Mouse (Mus musculus): Measurements from ENCODE around the gene Itgb4. TPM values are rescaled to one million over a fixed set of nuclear protein-coding genes. Genes with fewer than 3 reads are reported as not detected.

Itgb4 gene
- polyA plus RNA-seq, 1 experiment from 2014 or later = 5.5 TPM

DNA sequence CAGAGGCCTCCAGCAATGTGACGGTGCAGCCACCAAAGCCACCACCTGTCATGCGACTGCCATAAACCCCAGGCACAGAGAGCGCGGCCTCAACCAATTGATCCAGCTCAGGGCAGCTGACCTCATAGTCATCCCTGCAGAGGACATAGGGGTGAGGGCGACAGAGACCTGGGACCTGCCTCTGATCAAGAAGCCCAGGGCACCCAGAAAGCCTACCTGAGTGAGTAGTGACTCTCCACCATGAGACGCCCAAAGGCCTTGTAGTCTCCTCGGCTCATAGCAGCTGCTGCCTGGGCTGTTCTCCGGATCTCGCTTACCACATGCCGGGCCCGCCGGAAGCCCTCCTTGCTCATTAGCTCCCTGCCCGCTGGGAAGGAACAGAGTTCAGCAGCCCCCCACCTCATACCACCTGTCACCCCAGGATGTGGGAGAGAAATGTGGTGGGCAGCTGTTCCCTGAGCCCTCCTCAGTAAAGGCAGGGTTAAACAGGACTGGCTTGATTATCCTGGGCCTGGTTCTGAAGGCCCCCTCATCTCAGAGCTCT lies 34.4 kb downstream of the Itgb4 start:
- no peak for ATAC-seq (replicated peaks; ENCODE audit: low FRiP score, low TSS enrichment, low read depth)
- WGBS = 90% methylated on average over 13 of the region's 13 CpGs
- H3K9me3 ChIP-seq (ENCODE audit: control insufficient read depth, low read length) = no peaks in the 10 kb centered on the region
- no peak overlapping the region for H3K4me2 ChIP-seq (ENCODE audit: low read length)
- no peak overlapping the region for H3K27ac ChIP-seq (ENCODE audit: low read depth)
- H3K9ac ChIP-seq (ENCODE audit: low read length) = no peak overlapping the region
- H3K36me3 ChIP-seq (ENCODE audit: control insufficient read depth, insufficient read depth, low read length) = peaks cover 33% of the 10 kb centered on the region
- peaks cover 29% of the 10 kb centered on the region for H3K4me1 ChIP-seq (replicated peaks; ENCODE audit: control insufficient read depth, insufficient read depth, low read length)
- H3K27me3 ChIP-seq (replicated peaks; ENCODE audit: control insufficient read depth, insufficient read depth, low read length) = no peaks in the 10 kb centered on the region
- no peak for DNase-seq (ENCODE audit: low spot score)
- H3K4me3 ChIP-seq (ENCODE audit: low read depth, low read length) = no peak overlapping the region

DNA sequence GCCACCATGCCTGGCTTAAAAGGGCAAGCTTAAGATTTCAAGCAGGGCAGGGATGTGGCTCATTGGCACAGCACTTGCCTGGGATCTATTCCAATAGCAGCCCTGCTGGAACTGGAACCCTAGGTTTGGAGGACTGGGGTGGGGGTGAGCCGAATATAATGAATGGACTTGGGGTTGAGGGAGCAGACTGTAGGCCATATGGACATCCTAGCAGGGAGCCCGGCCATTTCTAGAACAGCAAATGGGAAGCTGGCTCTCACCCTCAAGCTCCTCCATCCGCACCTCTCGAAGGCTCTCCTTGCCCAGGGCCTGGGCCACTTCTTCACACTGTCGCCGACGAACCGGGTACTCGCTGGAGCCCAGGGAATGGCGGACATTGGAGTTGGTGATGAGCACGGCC lies 35.2 kb downstream of the Itgb4 start:
- no peak overlapping the region for H3K4me2 ChIP-seq (ENCODE audit: low read length)
- WGBS = 89% methylated on average over 11 of the region's 11 CpGs

GRCm38 (mm10) chr11:116010146-116010545 lies 35.6 kb downstream of the Itgb4 start:
- WGBS = 91% methylated on average over 8 of the region's 8 CpGs
- peaks cover 22% of the 10 kb centered on the region for H3K4me1 ChIP-seq (replicated peaks; ENCODE audit: control insufficient read depth, insufficient read depth, low read length)

More for the DNA sequence above, 35.2 kb downstream of the Itgb4 start:
- no peaks in the 10 kb centered on the region for H3K9me3 ChIP-seq (ENCODE audit: control insufficient read depth, low read length)
- no peaks in the 10 kb centered on the region for H3K27me3 ChIP-seq (replicated peaks; ENCODE audit: control insufficient read depth, insufficient read depth, low read length)
- DNase-seq (ENCODE audit: low spot score) (no peak), ATAC-seq (replicated peaks; ENCODE audit: low FRiP score, low TSS enrichment, low read depth) (no peak)
- peaks cover 33% of the 10 kb centered on the region for H3K36me3 ChIP-seq (ENCODE audit: control insufficient read depth, insufficient read depth, low read length)
- H3K4me1 ChIP-seq (replicated peaks; ENCODE audit: control insufficient read depth, insufficient read depth, low read length) = peaks cover 27% of the 10 kb centered on the region
- H3K4me3 ChIP-seq (ENCODE audit: low read depth, low read length) = no peak overlapping the region
- H3K27ac ChIP-seq (ENCODE audit: low read depth) = no peak overlapping the region
- H3K9ac ChIP-seq (ENCODE audit: low read length) = no peak overlapping the region

DNA sequence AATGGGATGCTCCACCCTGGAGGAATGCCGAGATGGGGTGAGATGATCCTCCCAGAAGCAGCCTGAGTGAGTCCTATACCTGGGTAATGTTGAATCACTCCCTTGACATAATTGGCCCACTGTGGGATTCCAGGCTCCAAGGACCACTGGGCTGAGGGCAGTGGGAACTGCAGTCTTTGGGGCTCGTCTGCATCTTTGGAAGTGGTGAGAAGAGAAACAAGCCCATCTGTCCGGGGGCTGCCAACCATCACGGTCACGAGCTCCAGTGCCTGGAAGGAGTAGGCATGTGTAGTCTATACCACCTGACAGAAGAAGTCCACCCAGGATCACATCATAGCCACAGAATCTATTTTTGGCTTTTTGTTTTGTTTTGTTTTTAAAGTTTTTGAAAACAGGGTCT lies 36.4 kb downstream of the Itgb4 start:
- Histone ChIP-seq H3K36me3 (ENCODE audit: control insufficient read depth, insufficient read depth, low read length) (peaks cover 33% of the 10 kb centered on the region), H3K27me3 (replicated peaks; ENCODE audit: control insufficient read depth, insufficient read depth, low read length) (no peaks in the 10 kb centered on the region), H3K4me3 (ENCODE audit: low read depth, low read length) (no peak overlapping the region), H3K4me1 (replicated peaks; ENCODE audit: control insufficient read depth, insufficient read depth, low read length) (peaks cover 15% of the 10 kb centered on the region), H3K4me2 (ENCODE audit: low read length) (no peak overlapping the region), H3K27ac (ENCODE audit: low read depth) (peak overlapping the region; percentile 92; the same call in 1 of the 2 replicates), H3K9me3 (ENCODE audit: control insufficient read depth, low read length) (no peaks in the 10 kb centered on the region), H3K9ac (ENCODE audit: low read length) (no peak overlapping the region; the same call in 1 of the 2 replicates)
- DNase-seq (ENCODE audit: low spot score) (peak; percentile 48), ATAC-seq (replicated peaks; ENCODE audit: low FRiP score, low TSS enrichment, low read depth) (no peak)
- WGBS = 86% methylated on average over 5 of the region's 5 CpGs

More at GRCm38 (mm10) chr11:116010146-116010545, 35.6 kb downstream of the Itgb4 start:
- Histone ChIP-seq H3K36me3 (ENCODE audit: control insufficient read depth, insufficient read depth, low read length) (peaks cover 33% of the 10 kb centered on the region), H3K4me3 (ENCODE audit: low read depth, low read length) (no peak overlapping the region), H3K27me3 (replicated peaks; ENCODE audit: control insufficient read depth, insufficient read depth, low read length) (no peaks in the 10 kb centered on the region), H3K9me3 (ENCODE audit: control insufficient read depth, low read length) (no peaks in the 10 kb centered on the region), H3K27ac (ENCODE audit: low read depth) (no peak overlapping the region), H3K4me2 (ENCODE audit: low read length) (no peak overlapping the region), H3K9ac (ENCODE audit: low read length) (no peak overlapping the region)
- DNase-seq (ENCODE audit: low spot score) = no peak
- ATAC-seq (replicated peaks; ENCODE audit: low FRiP score, low TSS enrichment, low read depth) = no peak

- Histone ChIP-seq H3K4me1 (replicated peaks; ENCODE audit: control insufficient read depth, insufficient read depth, low read length) (peaks cover 15% of the 10 kb centered on the region), H3K36me3 (ENCODE audit: control insufficient read depth, insufficient read depth, low read length) (peaks cover 33% of the 10 kb centered on the region), H3K9me3 (ENCODE audit: control insufficient read depth, low read length) (no peaks in the 10 kb centered on the region), H3K9ac (ENCODE audit: low read length) (peak overlapping the region; percentile 76), H3K4me2 (ENCODE audit: low read length) (peak overlapping the region; percentile 67), H3K27ac (ENCODE audit: low read depth) (peak overlapping the region; percentile 92), H3K27me3 (replicated peaks; ENCODE audit: control insufficient read depth, insufficient read depth, low read length) (no peaks in the 10 kb centered on the region), H3K4me3 (ENCODE audit: low read depth, low read length) (peak overlapping the region; percentile 56)
- WGBS = 16% methylated on average over 14 of the region's 14 CpGs
- ATAC-seq (replicated peaks; ENCODE audit: low FRiP score, low TSS enrichment, low read depth) (0 out of 2 replicates have a peak, but pooled peaks have one; percentile 10), DNase-seq (ENCODE audit: low spot score) (peak; percentile 59)
Measured at GRCm38 (mm10) chr11:116011529-116012261, 37.2 kb downstream of the Itgb4 start.

GRCm38 (mm10) chr11:116012262-116012947 lies 37.9 kb downstream of the Itgb4 start, which contains the start of gene Galk1:
TSS of gene Galk1 (minus strand) at chr11:116012719.
- Histone ChIP-seq H3K27ac (ENCODE audit: low read depth) (peak within 1 kb of the TSS; percentile 92), H3K9me3 (ENCODE audit: control insufficient read depth, low read length) (no peaks in the 10 kb centered on the region), H3K4me3 (ENCODE audit: low read depth, low read length) (peak within 1 kb of the TSS; percentile 56), H3K36me3 (ENCODE audit: control insufficient read depth, insufficient read depth, low read length) (peaks cover 29% of the 10 kb centered on the region), H3K4me2 (ENCODE audit: low read length) (peak within 1 kb of the TSS; percentile 67), H3K9ac (ENCODE audit: low read length) (peak within 1 kb of the TSS; percentile 76), H3K27me3 (replicated peaks; ENCODE audit: control insufficient read depth, insufficient read depth, low read length) (no peaks in the 10 kb centered on the region), H3K4me1 (replicated peaks; ENCODE audit: control insufficient read depth, insufficient read depth, low read length) (peaks cover 15% of the 10 kb centered on the region)
- ATAC-seq (replicated peaks; ENCODE audit: low FRiP score, low TSS enrichment, low read depth) (peak; percentile 90), DNase-seq (ENCODE audit: low spot score) (peak; percentile 92)
- WGBS = under 1% methylated on average over 54 of the region's 55 CpGs

GRCm38 (mm10) chr11:116014821-116015220 lies 40.3 kb downstream of the Itgb4 start:
- Histone ChIP-seq H3K4me1 (replicated peaks; ENCODE audit: control insufficient read depth, insufficient read depth, low read length) (peaks cover 15% of the 10 kb centered on the region), H3K9ac (ENCODE audit: low read length) (no peak overlapping the region), H3K4me2 (ENCODE audit: low read length) (no peak overlapping the region), H3K27me3 (replicated peaks; ENCODE audit: control insufficient read depth, insufficient read depth, low read length) (no peaks in the 10 kb centered on the region), H3K27ac (ENCODE audit: low read depth) (0 out of 2 replicates have a peak overlapping the region, but pooled peaks have one; percentile 6), H3K9me3 (ENCODE audit: control insufficient read depth, low read length) (no peaks in the 10 kb centered on the region), H3K4me3 (ENCODE audit: low read depth, low read length) (no peak overlapping the region), H3K36me3 (ENCODE audit: control insufficient read depth, insufficient read depth, low read length) (0 out of 2 replicates have a peak, but pooled peaks cover 7% of the 10 kb centered on the region)
- ATAC-seq (replicated peaks; ENCODE audit: low FRiP score, low TSS enrichment, low read depth) (no peak), DNase-seq (ENCODE audit: low spot score) (peak; percentile 49)
- 63% methylated on average over 8 of the region's 8 CpGs for WGBS

DNA sequence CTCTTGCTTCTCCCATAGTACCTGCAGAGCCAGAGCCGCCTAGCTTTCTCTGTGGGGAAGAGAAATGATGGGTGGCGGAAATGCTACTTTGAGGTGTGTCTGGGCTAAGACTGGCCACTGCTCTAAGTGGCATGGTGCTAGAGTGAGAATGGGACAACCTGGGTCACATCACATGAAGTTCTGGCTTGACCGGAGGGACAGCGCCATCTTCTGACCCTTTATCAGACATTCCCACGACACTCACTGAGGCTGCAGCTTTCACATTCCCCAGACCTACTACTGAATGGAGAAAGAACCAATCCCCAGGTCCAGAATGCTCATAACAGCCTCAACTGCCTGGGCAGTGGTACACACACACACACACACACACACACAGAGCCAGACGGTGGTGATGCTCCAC lies 43.6 kb downstream of the Itgb4 start:
- peaks cover 20% of the 10 kb centered on the region for H3K36me3 ChIP-seq (ENCODE audit: control insufficient read depth, insufficient read depth, low read length)
- ATAC-seq (replicated peaks; ENCODE audit: low FRiP score, low TSS enrichment, low read depth) = no peak
- H3K9me3 ChIP-seq (ENCODE audit: control insufficient read depth, low read length) = no peaks in the 10 kb centered on the region
- 0 out of 2 replicates have a peak, but pooled peaks cover 5% of the 10 kb centered on the region for H3K4me1 ChIP-seq (replicated peaks; ENCODE audit: control insufficient read depth, insufficient read depth, low read length)
- H3K4me2 ChIP-seq (ENCODE audit: low read length) = no peak overlapping the region
- WGBS = 29% methylated on average over 6 of the region's 6 CpGs
- H3K27ac ChIP-seq (ENCODE audit: low read depth) = no peak overlapping the region
- H3K9ac ChIP-seq (ENCODE audit: low read length) = no peak overlapping the region
- H3K27me3 ChIP-seq (replicated peaks; ENCODE audit: control insufficient read depth, insufficient read depth, low read length) = no peaks in the 10 kb centered on the region
- no peak overlapping the region for H3K4me3 ChIP-seq (ENCODE audit: low read depth, low read length)
- DNase-seq (ENCODE audit: low spot score) = peak; percentile 66

Data from intestine, embryonic 14.5 days (tissue).